Mouse (Mus musculus) embryo, embryonic 11.5 days (tissue): ENCODE measurements around the gene Slc9a3r2.
A peak's percentile ranks its signal among the peaks of the same experiment; 100 is the strongest.
"Not testable (repeated sequence)": the region's sequence is repeated elsewhere in the genome, so short reads cannot be mapped to it uniquely, and the experiment has no call there.

Source experiments
- DNase-seq: peaks from one replicate; pipeline ENCODE4 v3.0.0-alpha.2; 2012; ENCODE audit warnings: low read depth, low spot score

The Slc9a3r2 gene

DNA sequence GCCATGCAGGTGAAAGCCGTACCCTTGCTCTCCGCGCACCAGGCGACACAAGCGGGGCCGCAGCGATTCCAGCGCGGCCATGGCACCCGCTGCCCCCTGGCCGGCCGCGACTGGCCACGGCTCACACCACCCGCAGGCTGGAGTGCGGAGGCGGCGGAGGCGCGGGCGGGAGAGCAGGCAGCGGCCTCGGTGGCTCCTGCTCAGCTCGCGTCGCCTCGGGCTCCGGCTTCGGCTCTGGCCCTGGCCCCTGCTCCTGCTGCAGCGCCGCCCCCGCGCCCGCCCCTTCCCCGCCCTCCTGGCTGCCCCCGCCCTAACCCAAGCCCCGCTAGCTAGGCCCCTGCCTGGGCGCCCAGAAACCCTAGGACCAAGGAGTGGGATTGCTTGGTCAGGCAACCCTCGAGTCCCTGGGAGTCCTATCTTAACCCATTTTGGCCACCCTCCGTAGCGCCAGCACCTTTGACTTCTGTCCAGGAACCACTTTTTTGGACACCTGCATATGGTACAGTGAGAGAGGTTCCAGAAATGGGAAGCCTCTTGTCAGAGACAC, at the start of gene Slc9a3r2:
Gene Slc9a3r2, minus strand, starts transcription at position 258 of the 547 bp plus-strand sequence.
- DNase-seq, result no peak

DNA sequence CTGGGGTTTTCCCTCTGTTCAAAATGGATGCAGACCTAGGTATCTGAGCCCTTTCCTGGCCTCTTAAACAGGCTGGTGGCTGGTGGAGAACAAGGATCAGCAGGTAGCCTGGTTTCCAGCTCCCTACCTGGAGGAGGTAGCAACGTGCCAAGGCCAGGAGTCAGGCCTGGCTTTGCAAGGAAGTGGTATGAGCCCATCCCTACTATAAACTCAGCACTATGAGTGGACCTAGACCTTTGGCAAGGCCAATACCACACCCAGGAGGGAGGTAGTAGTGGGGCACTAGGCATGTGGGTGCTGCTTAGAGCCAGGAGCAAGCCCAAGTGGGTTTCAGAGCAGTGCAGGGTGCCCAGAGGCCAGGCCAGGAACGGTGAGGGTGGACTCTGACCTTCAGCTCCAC, 49.3 kb upstream of the Slc9a3r2 start:
- DNase-seq, result no peak

DNA sequence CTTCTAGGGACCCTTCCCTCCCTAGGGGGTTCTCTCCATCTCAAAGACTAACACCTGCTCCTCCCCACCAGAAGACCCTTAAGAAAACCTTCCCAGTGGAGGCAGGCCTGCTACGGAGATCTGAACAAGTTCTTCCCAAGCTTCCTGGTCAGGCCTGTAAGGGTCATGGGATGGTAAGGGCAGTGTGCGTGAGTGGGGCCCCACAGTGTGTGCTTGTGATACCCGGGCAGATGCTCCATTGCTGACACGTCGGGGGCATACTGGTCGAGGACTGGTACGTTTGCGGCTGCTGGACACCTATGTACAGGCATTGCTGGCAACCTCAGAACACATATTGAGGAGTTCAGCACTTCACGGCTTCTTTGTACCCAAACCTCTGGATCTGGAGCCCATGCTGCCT, 48.6 kb upstream of the Slc9a3r2 start:
- DNase-seq, result no peak

DNA sequence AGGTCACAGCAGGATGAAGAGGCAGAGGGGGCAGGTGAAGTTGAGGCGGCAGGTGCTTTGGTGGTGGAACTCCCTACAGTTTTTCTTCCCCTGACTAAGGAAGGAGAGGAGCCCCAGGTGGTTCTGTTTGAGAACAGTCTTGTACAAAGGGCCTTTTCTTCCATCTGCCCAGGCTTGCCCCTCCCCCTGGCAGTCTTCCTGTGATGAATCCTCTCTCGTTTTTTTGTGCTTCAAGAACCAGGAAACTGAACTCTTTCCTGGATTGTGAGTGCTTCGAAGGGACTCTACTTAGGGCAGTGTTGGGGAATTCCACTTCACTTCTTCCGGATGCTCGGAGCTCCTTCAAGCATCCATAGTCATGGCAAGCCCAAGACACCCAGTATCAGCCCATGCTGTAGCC, 47.9 kb upstream of the Slc9a3r2 start:
- no peak for DNase-seq

DNA sequence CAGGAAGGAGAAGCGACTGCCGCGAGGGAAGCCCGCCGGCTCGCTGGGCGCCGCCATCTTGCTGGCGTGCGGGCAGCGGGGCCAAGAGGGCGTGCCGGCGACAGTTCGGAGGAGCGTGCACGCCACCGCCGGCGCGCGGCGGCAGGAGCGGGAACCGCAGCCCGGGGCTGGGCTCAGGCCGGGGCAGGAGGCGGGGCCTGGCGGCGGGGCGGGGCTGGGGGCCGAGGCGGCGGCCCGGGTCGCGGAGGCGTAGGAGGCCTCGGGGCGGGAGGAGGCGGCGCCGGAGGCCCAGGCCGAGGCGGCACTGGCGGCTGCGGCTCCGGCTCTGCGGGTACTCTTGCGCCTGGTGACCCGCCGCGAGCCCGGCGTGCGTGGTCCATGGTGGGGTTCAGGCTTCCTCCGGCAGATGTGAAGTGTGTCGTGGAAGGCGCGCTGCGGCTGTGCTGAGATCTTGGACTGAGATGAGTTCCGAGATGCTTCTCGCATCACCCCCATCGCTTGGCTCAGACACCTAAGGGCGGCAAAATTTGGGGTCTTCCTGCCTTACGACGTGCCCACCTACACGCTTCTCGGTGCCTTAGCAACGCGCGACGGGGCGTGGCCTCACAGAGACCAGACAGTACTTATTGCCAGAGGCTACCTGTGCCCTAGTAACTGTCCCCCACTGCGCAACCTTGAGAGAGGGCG, 46.0 kb upstream of the Slc9a3r2 start, which contains the start of the genes Gfer and Noxo1:
Gene Gfer, minus strand, starts transcription at position 146 of the 687 bp plus-strand sequence.
Gene Noxo1, plus strand, starts transcription at position 224 of the 687 bp plus-strand sequence.
- peak; percentile 80 for DNase-seq

DNA sequence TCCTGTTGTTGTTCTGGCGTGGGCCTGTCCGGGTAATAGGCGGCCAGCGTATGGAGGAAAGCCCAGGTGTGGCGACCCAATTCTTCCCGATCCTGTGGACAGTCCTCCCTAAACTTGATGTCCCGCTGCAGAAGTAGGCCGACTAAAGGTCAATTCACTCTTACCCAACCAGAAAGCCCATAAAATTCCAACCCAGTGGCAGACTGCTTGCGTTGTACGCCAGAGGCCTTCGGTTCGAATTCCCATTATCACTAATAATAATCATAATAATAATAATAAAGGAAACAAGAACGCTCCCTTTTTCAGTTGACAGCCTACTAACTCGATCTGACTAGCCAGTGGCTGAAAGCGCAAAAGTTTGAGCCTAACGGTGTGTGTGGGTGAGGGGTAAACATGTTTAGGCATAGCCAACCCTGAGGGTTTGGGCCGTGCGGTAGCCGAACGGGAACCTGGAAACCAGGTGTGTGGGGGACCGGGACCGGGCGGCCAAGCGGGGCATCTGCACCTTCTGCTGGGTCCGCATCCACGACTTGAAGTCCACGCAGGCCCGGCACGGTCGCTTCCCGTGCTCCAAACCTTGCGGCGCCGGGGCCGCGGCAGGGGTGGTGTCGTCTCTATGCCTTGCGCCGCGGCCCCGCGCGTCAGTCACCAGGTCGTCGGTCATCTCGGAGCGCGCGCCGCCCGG, 45.3 kb upstream of the Slc9a3r2 start:
- DNase-seq, result no peak

DNA sequence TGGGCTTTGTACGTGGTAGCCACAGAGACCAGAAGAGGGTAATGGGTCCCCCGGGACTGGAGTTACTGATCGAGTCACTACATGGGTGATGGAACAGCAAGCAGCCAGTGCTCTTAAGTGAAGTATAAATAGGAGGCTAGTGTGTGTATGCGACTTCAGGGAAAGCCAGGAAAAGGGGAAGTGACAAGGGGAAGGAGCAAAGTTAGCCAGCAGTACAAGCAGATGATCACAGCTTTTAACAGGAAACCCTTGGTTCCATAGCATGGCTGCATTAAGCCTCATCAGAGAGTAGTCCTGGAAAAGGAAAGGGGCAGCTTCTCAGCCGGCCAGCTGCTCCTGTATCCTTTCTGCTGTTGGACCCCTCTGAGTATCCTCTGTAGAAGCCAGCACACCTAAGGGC, 42.3 kb upstream of the Slc9a3r2 start:
- no peak for DNase-seq

DNA sequence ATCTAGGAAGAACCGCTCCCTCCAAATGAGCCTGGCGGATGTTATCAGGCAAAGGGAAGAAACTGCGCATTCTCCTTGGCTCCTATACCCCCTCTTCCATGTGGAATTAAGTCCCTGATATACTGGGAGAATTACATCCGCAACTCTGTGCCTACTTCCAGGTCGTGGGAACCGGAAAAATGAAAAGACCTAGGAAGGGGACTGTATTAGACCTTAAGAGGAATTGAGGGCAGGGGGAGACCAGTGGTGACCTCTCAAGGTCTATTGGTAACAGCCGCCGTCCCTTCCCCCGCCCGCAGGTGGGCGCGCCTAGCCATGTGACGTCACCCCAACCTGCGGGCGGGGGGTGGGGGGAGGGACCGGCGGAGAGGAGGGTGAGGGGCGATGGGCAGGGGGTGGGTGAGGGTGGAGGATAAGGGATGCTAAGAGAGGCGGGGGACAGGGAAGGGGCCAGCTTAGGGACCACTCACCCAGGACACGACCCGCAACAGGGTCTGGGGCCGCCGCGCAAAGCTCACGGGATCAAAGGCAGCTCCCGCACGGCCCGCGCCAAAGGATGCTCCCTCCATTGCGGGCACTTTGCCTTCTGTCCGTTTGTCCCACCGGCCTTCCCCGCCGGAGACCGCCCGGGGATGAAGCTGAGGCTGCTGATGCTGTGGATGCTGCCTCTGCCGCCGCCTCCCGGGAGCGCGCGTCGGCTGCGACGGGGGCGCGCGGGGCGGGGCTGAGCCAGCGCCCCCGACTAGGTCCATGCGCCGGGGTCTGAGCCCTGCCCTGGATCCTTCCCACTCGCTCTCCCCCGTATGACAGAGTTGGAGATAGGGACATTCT, 39.3 kb upstream of the Slc9a3r2 start, which contains the start of gene Syngr3:
Gene Syngr3, minus strand, starts transcription at position 705 of the 831 bp plus-strand sequence.
- DNase-seq, result no peak

DNA sequence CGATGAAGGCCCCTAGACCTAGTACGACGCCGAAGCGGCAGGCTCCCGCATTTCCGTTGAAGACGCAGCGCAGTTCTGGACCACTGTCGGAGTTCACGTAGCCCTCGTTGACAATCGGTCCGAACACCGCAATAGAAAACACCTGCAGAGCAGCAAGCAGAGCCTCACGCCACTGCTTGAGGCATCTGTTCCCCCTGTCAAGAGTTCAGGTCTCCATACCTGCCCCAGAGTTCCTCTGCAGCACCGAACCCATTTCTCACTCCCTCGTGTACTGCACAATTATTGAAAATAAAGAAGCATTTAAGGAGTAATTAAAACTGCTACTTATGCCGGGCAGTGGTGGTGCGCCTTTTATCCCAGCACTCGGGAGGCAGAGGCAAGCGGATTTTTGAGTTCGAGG, 37.5 kb upstream of the Slc9a3r2 start:
- no peak for DNase-seq

DNA sequence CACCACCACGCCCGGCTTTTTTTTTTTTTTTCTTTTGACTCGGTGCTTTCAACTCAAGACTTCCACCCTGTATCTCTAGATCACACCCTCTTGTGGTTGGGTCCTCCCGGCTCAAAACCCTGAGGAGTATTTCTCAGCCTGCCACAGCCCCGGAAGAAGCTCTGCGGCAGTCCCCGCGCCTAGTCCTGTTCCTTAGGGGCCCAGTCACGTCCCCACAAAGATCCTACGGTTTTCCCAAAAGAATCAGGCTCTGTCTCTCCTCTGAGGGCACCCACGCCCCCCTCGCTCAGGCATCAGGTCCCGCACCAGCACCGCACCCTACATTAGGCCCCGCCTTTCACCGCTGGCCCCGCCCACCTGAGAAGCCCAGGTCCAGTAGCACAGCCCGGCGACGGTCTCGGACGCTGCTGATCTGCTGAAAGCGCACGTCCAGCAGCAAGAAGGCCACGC, 37.0 kb upstream of the Slc9a3r2 start:
- DNase-seq, result no peak

DNA sequence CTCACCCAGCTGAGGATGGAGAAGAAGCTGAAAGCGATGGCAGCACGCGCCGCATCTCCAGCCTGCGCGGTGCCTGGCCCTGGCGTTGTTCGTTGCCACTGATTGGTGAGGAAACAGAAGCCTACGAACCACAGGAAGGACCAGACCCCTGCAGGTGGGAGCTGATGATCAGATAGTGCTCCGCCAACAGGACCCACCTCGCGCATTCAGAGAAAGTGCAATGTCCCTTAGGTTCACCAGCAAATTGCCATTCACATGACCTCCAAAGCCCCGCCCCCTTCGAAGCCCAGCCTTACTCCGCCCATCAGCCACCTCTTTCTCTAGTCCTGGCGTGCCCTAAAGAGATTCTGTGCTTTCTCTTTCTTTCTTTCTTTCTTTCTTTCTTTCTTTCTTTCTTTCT, 36.4 kb upstream of the Slc9a3r2 start:
- DNase-seq, result no peak

DNA sequence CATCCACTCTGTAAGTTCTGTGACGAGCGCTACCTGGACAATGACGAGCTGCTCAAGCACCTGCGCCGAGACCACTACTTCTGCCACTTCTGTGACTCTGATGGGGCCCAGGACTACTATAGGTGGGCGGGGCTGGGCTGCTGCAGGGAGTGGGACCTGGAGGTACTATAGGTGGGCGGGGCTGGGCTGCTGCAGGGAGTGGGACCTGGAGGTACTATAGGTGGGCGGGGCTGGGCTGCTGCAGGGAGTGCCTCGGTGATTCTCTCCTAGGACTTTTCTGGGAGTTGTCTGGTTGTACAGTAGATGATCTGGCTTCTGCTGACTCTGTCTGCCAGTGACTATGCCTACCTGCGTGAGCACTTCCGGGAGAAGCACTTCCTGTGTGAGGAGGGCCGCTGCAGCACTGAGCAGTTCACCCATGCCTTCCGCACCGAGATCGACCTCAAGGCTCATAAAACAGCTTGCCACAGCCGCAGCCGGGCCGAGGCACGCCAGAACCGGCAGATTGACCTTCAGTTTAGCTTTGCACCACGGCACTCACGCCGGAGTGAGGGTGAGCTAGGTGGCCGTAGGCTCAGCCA, 27.5 kb upstream of the Slc9a3r2 start:
- no peak for DNase-seq

DNA sequence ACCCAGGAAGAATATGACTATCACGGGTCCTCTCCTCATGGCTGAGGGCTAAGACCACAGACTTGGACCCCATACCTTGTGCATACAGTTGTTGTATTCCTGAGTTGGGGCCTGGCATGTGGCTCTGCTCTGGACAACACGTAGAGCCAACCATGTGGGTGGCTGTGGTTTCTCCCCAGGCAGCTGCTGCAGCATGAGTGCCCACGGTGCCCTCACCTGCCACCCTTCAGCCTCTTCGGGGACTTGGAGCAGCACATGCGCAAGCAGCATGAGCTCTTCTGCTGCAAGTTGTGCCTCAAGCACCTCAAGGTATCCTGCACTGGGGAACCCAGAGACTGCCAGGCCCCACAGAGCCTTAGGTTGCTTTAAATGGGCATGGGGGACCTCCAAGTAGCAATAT, 26.8 kb upstream of the Slc9a3r2 start:
- DNase-seq, result no peak

DNA sequence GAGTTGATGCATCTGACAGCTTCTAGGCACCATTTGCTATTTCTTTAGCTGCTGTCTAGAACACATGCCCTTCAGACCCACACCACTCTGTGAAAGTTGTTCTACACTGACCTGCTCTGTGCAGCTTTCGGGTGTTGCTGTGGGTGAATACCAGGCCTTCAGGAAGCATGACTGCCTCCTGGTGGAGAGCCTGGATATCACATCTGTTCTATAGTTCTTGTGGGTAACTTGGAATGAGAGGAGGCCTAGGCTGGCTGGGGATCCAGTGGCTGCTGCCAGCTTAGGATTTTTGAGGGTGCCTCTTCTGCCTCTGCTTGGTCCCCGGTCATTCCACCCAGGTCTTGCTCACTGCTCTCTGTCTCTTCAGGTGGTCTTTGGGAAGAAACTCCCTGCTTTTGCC, 26.1 kb upstream of the Slc9a3r2 start:
- peak; percentile 56 for DNase-seq

DNA sequence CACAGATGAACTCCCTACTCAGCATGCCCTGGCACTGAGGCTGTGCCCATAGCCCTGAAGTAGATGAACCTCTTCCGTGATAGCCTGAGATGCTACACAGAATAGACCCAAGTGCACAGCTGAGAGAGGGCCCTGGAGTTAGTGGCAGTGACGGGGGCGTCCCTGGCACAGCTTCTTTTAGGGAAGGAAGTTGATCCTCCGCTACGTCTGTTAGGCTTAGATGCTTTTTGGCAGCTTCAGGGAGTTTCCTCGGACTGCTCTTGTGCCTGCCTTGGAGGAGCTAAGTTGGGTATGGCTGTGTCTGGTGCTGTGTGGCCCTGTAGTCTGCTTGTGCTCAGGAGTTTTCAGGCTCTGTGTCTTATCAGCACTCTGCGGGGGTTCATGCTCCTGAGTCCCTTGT, 24.1 kb upstream of the Slc9a3r2 start:
- no peak for DNase-seq

DNA sequence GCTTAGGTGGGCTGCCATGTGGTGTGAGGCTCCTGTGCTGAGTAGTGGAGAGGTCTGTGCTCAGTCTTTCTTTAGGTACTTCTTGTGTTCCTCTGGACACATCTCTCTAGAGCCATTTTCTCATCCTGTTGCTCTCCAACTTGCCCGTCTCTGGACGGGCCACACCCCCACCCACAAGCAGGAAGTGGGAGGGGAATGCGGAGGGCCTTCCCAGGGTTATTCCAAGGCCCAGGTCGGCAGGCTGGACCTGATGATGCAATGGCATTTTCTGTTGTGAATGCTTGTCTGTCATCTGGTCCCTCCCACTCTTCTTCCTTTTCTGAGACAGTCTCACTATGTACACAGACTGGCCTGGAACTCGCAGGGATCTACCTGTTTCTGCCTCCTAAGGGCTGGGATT, 22.0 kb upstream of the Slc9a3r2 start:
- no peak for DNase-seq

DNA sequence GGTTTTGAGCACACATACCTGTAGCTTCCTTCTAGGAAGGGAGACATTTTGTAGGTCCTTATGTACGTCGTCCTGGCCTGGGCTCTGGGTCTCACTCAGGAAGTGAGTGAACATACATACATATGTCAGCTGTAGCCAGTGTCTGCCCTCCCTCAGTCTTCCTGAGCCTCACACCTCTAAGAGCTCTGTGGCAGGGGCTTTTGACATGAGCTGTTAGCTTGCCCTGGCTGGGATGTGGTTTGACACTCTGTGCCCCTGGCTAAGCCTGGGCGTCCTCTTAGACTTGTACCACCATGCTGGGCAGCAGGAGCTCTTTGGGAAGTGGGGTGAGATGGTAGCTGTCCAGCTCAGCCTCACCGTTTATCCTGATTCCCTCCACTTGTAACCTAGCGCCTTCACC, 21.2 kb upstream of the Slc9a3r2 start:
- no peak for DNase-seq

DNA sequence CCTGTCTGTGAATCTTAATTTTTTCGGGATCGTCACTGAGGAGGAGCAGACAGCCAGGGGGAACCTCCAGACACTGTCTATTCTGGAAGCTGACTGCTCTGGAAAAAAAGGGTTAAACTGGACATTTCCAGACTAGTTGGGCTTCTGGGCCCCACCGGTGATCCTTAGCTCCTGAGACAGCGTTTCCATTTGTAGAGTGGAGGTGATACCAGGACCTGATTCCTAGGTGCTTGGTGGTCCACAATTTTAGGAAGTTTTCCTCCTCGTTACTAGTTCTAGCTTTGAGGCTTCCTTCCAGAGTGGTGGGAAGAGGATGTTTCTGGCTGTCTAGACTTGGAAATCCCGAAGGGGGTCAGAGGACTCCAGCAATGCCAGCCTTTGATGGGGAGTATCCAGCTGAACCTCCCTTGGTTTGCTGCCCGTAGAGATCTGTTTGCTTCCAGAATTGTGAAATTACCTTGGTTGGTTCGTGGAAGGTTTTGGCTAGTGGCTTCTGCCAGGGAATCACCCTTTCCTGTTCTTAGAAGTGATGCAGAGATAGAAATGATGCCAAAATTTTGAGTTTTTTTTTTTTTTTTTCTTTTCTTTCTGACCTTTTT, 20.2 kb upstream of the Slc9a3r2 start:
- no peak for DNase-seq

DNA sequence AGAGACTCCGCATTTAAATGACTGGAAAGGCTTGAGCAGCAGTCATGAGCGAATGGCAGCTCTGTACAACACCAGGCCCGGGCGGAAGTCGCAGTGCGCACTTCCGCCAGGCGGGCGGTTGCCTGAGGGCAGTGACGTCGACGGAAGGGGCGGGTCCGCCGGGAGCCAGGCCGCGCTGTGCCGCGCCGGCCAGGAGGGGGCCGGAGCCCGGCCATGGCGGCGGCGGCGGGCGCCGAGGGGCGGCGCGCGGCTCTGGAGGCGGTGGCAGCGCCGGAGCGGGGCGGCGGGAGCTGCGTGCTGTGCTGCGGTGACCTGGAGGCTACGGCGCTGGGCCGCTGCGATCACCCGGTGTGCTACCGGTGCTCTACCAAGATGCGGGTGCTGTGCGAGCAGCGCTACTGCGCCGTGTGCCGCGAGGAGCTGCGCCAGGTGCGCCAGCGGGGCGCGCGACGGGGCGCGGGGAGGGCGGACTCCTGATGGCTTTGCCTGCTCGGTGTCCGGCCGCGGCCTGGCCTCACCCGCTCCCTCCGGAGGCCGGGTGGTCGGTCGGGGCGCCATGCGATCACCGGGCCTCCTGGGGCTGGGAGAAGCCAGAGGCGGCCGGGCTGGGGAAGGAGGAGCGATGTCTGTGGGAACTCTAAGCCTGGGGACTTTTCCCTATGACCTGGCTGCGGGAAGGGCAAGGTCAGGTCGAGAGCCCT, 19.6 kb upstream of the Slc9a3r2 start, which contains the start of gene Zfp598:
Gene Zfp598, plus strand, starts transcription at position 143 of the 701 bp plus-strand sequence.
- peak; percentile 85 for DNase-seq

DNA sequence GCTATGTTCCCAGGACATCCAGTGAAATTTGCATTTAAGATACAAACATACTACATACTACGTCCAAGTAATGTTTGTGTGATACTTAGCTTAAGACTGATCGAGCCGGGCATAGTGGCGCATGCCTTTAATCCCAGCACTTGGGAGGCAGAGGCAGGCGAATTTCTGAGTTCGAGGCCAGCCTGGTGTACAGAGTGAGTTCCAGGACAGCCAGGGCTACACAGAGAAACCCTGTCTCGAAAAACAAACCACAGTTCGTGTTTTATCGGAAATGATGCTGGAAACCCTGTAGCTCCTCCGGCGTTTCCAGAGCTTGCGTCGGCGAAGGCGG, 19.1 kb upstream of the Slc9a3r2 start:
- DNase-seq, result not testable (repeated sequence)

DNA sequence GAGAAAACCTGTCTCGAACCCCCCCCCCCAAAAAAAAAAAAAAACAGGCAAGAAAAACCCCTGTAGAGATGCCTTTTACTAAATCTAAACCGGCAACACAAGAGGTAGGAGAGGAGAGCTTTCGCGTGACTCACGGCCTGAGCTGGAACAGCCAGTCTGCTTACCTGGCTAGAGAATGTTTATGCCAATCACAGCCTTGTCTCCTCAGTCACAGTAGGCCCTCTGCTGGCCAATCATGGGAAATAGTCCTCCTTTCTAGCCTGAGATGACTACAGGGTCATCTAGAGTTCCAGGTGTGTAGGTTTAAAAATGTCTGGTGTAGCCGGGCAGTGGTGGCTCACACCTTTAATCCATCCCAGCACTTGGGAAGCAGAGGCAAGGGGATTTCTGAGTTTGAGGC, 17.3 kb upstream of the Slc9a3r2 start:
- no peak for DNase-seq
